Mouse (Mus musculus) kidney, postnatal 25 days (tissue): ENCODE results near the gene Poc1b.
A peak's percentile ranks its signal among the peaks of the same experiment; 100 is the strongest.
"Not testable (repeated sequence)": the region's sequence is repeated elsewhere in the genome, so short reads cannot be mapped to it uniquely, and the experiment has no call there.

ENCODE experiments used
- DNase-seq, 2 experiments: peaks; one replicate each; pipeline ENCODE4 v3.0.0; 2021; ENCODE audit warnings: mixed read lengths in 2 of 2

Gene Poc1b

DNA sequence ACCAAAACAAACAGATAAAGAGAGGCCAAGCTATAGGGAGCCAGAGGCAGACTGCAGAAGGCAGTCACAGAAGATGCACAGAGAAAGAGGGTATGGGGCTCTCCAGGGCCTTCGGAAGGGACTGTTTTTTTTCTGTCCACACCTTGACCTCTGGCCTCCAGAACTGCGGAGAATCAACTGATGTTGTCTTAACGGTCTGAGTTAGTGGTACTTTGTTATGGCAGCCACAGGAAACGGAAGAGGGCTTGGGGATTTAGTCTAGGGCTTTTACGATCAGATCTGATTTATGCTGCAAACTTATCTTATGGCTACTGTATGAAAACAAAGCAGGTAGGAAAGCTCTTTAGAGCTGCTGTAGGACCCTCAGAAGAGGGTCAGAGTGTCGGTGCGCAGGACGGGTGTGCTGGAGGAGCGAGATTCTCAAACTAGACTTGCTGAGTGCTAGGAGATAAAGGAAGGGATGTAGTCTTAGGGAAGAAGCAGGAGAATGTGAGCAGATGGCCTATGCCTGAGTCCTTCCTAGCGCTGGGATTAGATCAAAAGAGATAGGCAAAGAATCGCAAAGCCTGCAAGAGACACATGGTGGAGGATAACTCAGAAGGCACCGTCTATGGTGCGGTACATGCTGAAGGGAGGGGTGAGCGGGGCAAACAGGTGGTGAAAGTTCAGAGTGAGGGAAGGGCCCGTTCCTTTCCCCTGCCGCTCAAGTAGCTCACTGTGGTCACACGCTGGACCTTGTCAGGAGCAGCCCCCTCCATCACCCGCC is 8.8 kb downstream of the Poc1b start:
- no peak for DNase-seq

DNA sequence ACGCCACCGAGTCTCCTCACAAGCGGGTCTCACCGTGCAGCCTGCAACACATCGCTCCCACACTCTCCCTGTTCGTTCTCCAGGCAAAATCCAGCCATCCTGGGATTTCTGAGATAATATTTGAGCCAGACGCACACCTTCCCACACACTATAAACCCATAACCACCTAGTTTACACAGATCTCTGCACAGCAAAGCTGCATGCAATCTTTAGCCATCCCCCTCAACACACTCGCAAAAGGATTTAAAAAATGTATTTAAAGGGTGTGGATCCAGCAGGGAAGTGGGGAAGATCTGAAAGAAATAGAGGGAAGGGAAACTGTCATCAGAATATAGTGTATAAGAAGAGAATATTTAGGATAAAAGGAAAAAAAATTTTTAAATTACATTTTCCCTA is 9.4 kb downstream of the Poc1b start:
- no peak for DNase-seq

GRCm38 (mm10) chr10:99116650-99117615 is 10.1 kb downstream of the Poc1b start:
- no peak for DNase-seq

DNA sequence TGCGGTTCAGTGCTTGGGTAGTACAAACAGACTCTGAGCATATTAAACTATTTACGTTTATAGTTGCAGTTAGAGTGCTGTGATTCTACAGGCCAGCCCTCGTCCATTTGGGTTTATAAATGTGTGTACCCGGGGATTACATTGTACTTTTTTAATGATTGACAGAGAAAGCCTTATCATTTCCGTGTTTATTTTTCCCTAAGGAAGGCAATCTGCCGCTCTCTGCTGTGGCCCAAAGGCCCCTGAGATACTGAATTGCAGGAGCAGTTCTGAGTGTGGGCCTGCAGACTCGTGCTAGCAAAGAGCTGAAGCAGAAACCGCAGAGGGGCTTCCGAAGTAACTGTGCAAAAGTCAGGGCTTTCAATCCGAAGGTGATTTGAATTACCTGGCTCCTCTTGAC is 11.0 kb downstream of the Poc1b start:
- DNase-seq = no peak

DNA sequence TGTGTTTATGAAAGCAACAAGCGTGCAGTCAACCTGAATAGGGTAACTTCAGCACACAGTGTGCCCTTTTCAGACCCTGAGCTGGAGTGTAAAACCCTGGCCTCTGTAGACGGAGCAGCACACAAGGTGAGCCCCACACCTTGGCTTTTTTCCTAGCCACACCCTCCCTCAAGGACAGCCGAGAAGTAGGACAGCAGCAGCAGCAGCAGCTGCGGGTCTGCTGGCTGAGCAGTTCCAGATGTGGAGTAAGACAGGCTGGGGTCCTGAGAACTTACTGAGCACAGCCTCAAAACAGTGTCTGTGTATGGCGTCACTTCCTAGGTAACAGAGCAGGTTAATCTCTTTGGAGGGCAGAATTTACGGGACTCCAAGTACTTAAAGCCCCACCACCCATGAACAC is 11.9 kb downstream of the Poc1b start:
- no peak for DNase-seq

DNA sequence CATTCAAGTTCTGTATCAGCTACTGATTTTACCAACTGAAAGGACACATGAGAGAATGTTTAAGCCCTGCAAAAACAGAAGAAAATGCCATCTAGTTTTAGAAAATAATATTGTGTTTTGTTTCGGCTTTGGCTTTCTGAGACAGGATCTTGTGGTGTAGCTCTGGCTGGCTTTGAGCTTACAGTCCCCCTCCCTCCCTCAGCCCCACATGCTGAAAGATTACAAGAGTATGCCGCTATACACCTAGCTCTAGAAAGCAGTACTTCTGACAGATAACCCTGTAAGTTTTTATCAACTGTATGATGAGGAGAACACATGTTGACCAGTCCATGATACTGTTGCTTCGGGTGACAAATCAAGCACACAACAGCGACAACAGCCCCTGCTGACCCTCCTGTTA is 12.6 kb downstream of the Poc1b start:
- no peak for DNase-seq

- no peak for DNase-seq
Measured at GRCm38 (mm10) chr10:99126225-99126624, 19.4 kb downstream of the Poc1b start, which contains the start of gene Phxr2. Gene Phxr2 (minus strand): TSS chr10:99126325.

DNA sequence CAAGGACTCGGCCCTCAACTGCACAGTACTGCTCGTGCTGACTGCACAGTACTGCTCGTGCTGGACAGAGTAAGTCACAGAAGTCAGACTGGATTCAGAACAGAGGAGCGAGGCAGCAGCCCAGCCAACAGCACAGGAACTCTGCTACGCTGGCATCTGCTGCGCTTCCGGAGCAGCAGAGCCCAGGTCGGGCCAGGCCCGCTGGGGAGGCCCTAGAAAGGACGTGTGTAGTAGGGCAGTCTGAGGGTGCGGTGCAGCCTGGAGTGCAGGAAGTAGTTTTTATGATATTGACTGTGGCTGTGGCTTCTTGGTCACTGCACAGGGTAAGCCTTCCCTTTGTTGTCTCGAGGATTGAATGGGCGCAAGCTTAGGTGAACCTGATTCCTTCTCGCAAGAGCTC is 20.1 kb downstream of the Poc1b start:
- no peak for DNase-seq

GRCm38 (mm10) chr10:99127691-99128261 is 20.9 kb downstream of the Poc1b start:
- DNase-seq = no peak

DNA sequence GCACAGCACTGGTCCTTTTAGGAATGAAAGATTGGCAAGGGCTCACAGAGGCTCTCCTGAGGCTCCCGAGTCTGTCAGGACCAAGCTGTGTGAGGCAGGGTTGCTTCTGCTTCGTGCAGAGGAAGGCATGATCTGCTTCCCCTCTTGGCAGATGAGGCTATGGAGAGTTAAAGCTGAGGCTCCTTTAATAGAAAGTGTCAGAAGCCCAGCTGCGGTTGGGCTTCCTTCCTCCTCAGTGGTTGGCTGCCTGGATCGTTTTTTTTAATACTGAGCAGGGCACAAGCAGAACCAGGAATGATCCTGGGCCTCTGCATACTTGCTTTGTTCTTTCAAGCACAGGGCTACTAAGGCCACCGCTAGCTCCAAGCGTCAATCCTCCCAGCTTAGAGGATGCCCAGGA is 23.8 kb downstream of the Poc1b start:
- no peak for DNase-seq

GRCm38 (mm10) chr10:99131298-99131697 is 24.5 kb downstream of the Poc1b start:
- no peak for DNase-seq

GRCm38 (mm10) chr10:99132189-99132588 is 25.4 kb downstream of the Poc1b start:
- no peak for DNase-seq

- DNase-seq = no peak
Measured at GRCm38 (mm10) chr10:99132595-99133272, 25.9 kb downstream of the Poc1b start.

GRCm38 (mm10) chr10:99133321-99133875 is 26.6 kb downstream of the Poc1b start:
- no peak for DNase-seq

- no peak for DNase-seq
Measured at GRCm38 (mm10) chr10:99136337-99136736, 29.5 kb downstream of the Poc1b start.

- DNase-seq = no peak
Measured at GRCm38 (mm10) chr10:99145611-99146010, 38.8 kb downstream of the Poc1b start.

DNA sequence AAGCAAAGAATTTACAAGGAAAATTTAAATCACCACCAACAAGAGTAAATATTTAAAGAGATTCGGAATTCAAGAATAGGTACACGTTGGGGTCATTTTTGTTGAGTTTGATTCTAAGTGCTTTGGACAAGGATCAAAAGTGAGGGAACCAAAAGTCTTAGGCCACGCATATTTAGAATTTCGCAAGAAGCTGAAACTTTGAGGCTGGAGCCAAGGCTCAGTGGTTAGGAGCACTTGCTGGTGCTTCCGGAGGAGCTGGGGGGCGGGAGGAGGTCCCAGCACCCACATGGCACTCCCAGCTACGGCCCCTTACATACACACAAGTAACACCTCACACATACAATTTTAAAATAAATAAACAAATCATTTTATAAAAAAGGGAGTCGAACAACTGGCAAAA is 39.8 kb downstream of the Poc1b start:
- DNase-seq = no peak

- DNase-seq = no peak
Measured at GRCm38 (mm10) chr10:99150016-99150415, 43.2 kb downstream of the Poc1b start.

DNA sequence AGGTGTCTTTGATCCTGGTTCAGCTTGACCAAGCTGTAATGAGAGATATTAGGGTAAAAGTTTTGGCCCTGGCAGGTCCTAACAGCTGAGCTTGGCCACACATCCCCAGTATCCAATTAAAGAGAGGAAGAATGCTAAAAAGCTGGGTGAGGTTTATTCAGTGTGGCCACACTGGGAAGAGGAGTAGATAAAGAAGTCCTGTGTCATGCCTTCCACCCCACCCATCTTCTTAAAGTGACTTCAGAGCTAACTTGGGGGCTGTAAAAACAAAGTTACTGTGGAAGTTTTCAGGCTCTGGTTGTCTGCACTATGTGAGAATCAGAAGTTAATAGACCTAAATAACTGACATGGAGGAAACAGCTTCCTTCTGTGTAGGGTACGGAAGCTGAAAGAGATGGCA is 44.7 kb downstream of the Poc1b start:
- no peak for DNase-seq

- DNase-seq = peak in 1 of 2 experiments; percentile 69
Measured at GRCm38 (mm10) chr10:99152063-99152462, 45.2 kb downstream of the Poc1b start.

GRCm38 (mm10) chr10:99154635-99155034 is 47.8 kb downstream of the Poc1b start:
- no peak for DNase-seq

DNA sequence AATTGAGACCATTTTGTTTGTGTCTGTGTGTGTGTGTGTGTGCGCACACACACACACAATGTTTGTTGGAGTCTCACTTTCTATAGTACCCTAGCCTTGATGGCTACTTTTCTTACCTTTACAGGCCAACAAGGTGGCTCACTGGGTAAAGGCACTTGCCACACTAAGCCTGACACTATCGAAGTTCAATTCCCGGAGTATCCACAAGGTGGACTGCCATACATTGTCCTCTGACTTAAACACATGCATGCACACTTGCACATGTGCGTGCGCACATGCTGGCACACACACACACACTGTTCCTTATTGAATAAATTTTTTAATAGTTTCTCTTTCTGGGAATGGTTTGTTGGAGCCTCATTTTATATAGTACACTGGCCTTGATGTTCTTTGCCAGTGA is 50.0 kb downstream of the Poc1b start:
- DNase-seq = no peak

DNA sequence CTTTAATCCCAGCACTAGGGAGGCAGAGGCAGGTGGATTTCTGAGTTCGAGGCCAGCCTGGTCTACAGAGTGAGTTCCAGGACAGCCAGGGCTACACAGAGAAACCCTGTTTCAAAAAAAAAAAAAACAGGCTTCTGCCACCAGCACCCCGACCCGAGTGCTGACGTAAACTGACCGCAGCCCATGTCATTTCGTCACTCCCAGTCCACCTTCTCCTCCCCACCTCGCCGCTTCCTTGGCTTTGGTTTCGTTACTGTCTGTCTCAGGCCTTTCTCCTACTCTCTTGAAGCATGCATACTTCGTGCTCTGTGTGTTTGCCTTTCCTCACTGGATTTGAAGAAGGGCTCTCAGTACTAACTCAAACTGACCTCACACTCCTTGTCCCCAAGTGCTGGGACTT is 50.9 kb downstream of the Poc1b start:
- DNase-seq = not testable (repeated sequence)
